Mouse (Mus musculus) embryo, embryonic 10.5 days (tissue): ENCODE data around the gene Mfng.

ENCODE experiments used
- DNase-seq: peaks from one replicate; pipeline ENCODE4 v3.0.0-alpha.2; 2015; ENCODE audit warnings: low spot score

The Mfng gene

DNA sequence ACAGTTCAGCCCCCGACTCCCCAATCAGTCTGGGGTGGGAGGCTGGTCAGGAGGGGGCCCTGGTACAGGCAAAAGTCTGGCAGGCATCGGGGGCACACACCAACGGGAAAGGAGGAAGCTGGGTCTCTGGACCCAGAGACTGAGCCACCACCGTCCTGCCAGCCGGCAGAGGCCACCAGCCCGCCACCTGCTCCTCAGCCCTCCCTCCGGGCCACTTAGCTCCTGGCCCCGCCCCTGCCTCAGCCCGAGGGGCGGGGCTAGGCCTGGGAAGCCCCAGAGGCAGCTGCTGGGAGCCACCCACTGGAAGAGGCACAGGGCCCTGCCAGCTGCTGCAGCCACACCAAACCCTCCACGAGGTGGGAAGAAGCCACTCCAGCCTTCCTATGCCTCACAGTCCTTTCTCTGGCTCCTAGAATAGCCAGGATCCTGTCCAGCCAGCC is at the start of gene Mfng:
Gene Mfng (minus strand): TSS at position 186 of the 440 bp plus-strand sequence.
- peak; percentile 91 for DNase-seq

DNA sequence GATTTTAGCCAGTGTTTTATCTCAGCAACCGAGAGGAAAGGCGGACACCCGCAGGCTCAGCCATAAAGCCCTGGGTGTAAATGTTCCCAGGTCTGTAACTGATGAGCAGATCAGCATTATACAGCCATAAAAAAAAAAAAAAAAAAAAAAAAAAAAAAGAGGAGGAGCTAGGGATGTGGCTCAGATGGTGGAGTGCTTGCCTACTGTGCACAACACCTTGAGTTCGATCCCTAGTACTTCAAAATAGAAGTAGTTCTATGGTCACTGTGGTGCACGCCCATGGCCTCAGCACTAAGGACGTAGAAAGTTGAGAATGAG is 42.8 kb upstream of the Mfng start:
- DNase-seq, result no peak

DNA sequence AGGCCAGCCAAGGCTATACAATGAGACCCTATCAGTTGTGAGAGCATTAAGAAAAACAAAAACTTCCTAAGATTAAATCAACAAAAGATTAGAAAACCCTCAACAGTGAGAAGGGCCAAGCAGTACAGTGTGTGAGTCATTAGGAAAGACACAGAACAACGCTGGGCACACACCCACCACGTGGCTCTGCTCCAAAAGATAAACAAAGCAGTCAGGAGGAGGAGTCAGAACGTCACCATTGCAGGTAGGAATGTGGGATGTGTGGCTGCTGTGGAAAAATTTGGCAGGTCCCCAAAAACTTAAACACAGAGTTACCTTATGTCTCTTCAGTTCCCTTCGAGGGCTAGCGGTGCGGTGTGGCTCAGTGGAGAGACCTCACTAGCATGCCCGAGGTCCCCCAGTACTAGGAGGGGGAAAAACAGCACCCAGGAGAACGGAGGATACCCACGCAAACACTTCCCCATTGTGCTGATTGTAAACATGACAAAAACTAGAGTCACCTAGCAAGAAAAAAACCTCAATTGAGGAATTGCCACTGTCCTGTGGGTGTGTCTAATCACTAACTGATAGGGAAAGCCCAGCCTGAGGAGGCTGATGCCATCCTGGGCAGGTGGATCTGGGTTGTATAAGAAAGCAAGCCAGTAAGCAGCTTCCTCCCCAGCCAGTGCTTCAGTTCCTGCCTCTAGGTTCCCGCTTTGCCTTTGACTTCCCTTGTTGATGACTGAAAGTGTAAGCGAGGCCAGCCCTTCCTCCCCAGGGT is 42.2 kb upstream of the Mfng start:
- DNase-seq, result no peak

DNA sequence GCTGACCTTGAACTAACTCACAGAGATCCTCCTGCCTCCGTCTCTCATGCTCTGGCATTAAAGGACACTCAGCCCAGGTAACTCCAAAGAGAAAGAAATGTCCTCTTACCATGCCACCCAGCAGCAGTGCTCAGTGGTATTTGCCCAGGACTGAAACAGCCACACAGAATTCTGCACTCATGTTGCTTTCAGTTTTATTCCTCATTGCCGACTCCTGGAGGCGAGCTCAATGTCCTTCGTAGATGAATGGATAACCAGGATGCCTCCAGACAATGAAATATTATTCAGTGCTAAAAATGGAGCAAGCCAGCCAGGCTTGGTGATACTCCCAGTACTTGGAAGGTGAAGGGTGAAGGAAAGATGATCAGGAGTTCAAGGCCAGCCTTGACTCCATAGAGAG is 40.3 kb upstream of the Mfng start:
- DNase-seq, result no peak

DNA sequence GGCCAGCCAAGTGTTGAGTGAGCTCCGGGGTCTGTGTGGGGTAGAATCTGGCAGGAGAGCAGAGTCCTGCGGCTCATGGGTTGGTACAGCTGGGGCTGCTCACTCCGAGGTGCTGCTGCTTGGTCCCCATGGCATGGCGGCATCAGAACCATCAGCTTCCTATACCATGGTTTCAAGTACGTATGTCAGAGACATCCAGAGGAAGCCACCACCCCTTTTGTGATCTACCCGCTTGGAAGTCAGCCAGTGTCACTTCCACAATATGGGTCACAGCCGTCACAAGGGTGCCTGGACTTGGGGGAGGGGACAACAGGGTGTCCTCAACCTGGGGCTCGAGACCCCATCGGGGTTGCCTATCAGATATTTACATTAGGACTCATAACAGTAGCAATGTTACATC is 36.9 kb upstream of the Mfng start:
- DNase-seq, result no peak

DNA sequence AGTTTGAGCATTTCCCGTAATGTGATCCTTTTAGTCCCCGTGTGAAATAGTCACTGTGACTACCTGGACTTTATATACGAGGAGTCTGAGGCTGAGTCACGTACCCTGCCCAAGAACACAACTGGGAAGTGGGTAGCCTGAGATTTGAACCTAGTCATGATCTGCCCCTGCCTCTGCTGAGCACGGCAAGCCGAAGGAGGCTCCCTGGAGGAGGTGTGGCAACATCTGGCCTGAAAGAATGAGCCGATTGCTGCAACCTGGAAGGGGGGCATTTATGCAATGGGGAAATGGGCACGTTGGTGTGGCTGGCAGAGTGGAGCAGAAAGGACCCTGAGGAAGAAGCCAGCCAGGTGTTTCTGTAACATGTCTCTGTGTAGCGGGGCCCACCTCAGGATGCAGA is 36.5 kb upstream of the Mfng start:
- DNase-seq, result no peak

DNA sequence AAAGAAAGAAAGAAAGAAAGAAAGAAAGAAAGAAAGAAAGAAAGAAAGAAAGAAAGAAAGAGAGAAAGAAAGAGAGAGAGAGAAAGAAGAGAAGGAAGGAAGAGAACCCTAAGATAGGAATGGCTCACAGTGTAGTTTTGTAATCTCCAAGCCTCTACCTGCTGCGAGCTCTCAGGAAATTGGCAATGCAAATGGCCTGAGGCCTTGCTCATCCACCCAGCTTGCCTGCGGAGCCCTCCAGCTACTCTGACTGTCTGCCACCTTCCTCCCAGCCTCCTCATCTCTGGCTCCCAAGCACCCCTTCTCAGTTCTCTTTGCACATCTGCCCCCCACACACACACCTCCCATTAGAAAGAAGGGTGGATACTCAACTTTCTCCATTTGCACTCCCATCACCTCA is 35.7 kb upstream of the Mfng start:
- no peak for DNase-seq

DNA sequence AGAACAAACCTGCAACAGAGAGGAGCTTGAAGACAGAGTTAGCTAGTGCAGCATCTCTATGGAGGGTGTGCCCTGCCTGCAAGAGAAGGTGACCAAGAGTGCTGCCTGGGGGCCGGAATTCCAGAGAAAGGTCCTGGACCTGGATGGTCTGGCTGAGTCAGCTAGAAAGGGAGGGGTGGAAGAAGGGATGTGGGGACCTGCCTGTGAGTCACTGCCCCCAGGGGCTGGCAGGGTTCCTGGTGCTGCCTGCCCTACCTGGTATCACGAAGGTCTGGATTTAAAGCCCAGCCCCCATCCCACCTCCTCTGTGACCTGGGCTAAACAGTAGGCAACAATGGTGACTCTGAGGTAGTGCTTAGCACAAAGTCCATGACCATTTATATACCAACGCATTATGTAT is 33.9 kb upstream of the Mfng start:
- DNase-seq, result no peak

DNA sequence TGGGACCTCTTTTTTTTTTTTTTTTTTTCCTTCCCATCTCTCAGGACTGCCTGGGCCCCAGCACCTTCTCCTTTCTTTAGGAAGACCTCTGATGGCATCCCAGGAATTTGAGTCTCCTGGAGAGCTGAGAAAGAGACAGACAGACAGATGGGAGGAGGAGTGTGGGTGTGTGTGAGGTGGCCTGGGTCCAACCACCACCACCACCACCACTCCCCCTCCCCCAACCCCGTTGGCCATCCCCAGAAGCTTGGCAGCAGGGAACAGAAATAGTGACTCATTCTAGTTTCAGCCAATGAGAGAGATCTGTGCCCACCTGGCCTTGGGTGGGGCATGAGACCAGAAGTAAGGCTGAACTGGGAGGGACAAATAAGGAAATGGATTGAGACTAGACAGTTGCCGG is 33.3 kb upstream of the Mfng start:
- DNase-seq, result no peak

DNA sequence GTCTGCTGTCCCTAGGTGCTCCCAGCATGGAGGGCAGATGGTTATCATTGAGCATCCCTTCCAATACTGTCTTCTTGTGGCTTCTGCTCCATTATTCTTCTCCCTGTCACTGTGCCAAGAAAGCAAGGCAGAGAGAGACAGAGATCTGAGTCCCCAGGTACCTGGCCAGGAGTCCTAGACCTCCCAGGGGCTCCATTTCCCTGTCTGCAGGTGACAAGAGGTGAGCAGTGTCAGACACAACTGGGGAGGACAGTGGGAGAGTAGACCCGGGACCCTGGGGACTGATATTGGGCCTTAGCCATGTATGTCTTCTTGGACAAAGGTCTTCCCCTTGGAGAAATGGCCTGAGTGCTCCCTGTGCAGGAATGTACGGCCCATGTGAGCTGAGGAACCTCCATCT is 32.1 kb upstream of the Mfng start:
- no peak for DNase-seq

DNA sequence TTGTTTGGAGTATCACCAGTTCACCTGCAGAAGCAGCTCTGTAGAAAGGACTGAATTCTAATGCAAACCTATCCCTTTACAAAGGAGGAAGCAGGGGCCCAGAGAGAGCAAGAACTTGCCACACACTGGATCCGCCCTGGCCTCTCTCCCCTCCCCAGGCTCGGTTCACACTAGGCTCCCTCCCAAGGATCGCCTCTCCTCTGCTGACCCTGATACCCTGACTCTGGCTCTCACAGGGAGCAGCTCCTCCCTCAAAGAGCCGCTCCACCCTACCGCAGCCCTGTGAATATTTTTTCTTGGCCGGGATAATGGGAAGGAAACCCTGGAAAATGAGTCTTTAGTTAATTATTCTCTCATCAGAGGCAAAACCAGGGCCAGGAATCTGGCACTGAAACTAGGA is 31.1 kb upstream of the Mfng start:
- DNase-seq, result no peak

DNA sequence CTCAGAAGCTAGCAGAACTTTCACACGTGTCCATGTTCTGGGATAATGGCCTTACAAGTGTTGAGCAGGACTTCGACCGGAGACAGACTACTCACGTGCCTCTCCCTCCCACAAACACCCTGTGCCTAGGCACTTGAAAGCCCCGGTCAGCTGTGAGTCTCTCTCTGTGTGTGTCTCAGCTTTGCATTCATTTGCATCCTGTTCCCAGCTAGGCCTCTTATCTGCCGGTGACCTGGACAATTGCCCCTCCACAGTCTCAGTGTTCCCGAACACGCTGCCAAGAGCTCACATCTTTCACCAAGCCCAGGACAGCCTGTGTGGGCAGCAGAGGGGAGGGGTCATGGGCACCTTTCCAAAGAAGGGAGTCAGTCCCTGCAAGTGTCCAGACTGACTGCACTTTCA is 30.2 kb upstream of the Mfng start:
- DNase-seq, result peak; percentile 48

DNA sequence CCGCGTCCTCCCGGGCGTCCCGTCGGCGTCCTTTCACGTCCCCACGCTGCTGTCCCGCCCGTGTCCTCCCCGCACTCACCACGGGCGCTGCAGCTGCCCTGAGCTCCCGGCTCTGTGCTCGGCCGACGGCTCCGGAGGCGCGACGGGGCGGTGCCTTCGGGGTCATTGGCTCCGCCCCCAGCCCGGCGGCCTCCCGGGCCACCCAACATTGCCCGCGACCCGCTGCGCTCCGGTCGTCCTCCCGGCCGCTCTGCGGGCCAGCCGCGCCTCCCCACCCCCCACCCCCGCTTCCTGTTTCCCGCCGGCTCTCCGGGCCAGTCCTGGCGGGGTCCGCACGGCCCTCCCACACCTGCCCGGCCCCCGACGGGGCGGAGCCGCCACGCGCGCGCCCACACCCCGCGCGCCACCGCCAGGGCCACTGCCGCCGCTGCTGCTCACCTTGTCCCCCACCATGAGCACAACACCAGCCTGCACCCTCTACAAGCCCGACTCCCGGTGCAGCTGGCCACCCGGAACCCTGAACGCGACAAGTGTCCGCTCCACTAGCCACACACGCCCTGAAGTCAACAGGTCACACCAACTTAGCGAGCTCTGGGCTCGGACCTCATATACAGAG is 29.6 kb upstream of the Mfng start, which contains the start of gene Card10:
Gene Card10 (minus strand): TSS at position 267 of the 616 bp plus-strand sequence.
- peak; percentile 64 for DNase-seq

DNA sequence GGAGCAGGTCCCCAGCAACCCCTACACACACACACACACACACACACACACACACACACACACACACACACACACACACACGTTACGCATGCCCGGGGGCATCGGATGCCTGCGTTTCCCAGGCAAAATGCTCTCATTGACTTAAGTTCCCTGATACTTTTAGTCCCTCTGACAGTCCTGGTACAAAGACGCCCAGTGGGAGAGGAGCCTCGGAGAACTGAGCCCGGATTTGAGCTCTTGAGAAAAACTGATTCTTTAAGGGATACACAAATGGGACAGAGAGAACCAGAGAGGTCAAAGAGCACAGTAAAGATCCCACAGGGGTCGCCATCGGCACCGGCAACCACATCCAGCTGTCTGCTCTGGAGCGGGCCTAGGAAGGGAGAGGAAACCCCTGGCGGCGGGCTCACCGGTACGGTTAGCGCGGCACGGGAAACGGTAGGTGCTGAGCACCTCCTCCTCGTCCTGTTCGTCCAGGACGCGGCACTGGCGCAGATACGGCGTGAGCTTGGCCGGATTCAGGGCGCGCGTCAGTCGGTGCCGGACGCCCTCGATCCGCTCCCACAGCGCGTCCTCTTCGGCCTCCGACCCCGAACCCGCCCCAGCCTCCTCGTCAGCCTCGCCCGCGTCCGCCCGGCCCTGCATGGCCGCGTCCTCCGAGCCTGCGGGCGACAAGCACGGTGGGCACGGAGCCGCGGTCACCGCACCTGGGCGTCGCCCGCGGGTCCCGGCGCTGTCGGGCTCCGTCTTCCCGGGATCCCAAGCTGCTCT is 28.9 kb upstream of the Mfng start:
- DNase-seq, result peak; percentile 24

DNA sequence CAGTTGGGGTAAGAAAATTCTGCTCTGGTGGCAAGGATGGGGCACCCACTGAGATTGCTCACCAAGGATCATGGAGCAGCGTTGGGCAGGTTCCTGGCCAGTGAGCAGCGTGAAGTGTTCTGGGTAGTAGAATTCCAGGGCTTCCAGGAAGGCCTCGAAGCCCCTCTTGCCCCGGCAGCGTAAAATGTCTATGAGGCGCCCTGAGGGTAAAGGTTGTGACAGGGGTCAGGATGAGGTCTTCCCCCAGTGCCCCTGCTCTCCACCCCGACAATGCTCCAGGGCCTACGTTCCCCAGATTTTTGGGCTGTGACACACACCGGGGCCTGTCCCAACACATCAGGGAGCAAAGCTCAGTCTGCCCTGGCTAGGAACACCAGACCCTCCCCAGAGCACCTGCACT is 28.3 kb upstream of the Mfng start:
- peak; percentile 14 for DNase-seq

DNA sequence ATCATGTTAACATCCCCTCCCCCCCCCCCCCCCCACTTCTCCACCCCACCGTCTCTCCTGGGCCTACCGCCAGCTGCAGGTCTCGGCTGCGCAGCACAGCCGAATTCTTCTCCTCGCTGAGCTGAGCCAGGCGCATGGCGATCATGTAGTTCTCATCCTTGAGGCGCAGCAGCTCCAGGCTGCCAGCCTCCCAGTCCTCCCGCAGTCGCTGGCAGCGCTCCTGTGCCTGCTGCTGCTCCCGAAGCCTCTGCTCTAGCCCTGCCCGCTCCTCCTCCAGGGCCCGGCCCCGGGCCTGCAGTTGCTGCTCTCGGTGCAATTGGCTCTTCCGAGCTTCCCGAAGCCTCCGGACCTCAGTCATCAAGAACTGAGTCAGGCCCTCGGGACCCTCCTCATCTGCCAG is 25.8 kb upstream of the Mfng start:
- no peak for DNase-seq

DNA sequence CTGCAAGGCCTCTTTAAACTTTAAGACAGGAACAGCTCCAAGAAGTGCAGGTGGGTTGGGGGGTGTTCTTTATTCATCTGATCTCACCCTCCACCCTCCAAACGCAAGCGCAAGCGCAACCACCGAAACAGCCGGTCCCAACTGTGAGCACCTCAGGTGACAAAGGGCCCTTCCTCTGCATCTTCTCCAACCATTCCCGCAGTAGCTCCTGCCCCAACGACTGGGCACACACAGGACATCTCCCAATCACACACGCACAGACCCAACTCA is 23.7 kb upstream of the Mfng start:
- DNase-seq, result no peak

DNA sequence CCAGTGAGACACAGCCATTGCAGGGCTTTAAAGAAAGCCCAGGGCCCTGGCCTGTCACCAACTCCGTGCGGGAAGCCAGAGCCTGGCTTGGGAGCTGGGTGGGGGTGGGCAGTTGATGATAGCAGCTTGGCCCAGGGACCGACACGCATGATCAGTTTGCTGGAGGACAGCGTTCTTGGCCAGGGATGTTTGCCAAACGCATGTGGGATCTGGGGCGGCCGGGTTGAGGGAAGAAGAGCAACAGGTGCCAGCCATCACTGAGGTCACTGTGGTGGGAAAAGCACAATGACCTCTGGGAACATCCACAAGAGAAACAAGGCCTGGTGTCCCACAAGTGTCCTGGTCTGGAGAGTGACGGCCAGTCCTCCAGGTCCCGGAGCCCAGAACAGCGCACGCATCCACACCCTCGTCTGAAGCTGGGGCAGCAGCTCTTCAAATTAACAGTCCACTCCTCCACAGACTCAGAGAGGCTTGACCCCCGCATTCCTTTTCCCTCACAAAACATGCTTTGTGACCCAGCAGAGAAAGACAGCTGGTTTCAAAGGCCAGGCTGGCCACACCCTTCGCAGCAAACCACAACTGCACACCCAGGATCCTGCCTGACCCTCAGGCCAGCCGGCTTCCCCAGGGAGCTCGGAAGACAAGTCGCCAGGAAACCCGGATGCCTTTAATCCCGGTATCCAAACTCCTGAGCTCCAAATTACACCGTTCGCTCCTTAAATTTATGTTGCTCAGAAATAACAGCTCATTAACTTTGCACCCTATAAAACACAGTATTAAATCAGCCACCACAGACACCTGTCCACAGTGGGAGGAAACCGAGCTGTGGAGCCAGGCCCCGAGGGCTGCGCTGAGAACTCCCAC is 23.2 kb upstream of the Mfng start:
- peak; percentile 60 for DNase-seq

DNA sequence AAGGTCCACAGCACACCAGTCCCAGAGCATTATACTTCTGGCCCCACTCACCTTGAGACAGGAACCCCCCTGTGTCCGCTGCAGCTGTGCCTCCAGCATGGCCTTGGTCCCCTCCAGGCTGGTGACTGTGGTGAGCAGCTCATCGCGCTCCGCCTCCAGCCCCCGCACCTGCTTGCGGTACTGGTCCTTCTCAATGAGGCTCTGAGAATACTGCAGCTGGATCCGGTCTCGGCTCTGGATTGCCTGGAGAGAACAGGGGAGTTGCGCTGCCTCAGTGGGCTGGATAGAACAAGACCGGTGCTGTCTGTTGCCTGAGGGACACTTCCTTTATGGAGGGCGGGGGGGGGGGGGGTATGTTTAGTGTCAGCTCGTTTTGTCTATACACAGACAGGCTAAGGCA is 17.7 kb upstream of the Mfng start:
- no peak for DNase-seq

DNA sequence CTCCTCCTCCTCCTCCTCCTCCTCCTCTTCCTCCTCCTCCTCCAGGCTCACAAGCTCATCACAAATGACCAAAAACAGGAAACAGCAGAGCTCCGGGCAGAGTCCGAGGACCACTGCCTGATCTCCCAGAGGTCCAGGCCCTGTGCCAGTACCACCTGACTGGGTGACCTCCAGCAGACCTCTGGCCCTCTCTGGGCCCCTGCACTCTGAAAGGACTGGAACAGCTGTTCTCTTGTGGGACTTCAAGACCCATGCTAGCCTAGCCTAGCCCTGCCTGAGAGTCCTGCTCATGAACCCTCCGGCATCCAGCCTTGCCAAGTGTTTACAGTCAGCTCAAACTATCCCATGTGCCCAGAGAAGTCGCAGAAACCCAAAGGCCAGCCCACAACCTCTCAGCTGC is 17.2 kb upstream of the Mfng start:
- no peak for DNase-seq

DNA sequence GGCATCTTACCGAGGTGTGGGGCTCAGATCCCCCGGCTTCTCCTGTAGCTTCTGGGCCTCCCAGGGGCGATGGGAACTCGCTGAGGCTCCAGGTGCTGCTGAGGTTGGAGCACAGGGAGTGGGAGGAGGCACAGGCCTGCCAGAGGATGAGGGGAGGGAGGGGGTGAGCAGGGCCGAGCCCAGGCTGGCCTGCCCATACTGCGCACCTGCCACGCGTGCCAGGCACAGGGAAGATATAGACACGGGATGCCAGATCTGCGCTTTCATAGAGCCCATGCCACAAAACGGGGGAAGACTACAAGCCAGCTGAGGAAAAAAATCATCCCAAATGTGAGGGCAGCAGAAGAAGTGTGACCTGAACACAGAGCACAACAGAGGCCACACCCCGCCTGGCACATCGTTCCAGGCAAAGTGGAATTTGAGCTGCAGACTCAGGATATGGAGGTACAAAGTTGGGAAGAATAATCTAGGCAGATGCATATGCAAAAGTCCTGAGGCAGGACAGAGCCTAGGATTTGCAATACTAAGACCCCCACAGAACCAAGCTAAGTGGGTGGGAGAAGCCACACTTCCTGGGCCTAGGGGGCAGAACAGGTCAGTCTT is 16.5 kb upstream of the Mfng start:
- no peak for DNase-seq

DNA sequence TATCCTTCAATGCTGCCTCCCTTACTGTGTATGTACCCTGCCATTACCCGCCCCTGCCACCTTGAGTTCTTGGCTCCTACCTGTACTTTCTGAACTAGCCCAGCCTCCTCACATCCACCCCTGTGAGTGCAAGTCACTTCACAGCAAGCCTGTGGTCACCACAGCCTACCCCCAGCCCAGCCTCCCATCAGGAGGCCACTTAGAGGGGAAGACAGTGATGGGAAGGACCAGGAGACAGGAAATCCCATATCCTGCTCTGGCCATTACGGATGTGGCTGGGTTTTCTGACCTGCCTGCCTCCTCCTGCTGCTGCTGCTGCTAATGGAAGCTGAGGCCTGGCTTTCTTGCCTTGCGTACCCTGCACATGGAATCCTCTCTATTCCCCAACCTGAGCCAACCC is 14.8 kb upstream of the Mfng start:
- no peak for DNase-seq
